ENCODE assay signal across 8 mouse cellular contexts in the genomic region with DNA sequence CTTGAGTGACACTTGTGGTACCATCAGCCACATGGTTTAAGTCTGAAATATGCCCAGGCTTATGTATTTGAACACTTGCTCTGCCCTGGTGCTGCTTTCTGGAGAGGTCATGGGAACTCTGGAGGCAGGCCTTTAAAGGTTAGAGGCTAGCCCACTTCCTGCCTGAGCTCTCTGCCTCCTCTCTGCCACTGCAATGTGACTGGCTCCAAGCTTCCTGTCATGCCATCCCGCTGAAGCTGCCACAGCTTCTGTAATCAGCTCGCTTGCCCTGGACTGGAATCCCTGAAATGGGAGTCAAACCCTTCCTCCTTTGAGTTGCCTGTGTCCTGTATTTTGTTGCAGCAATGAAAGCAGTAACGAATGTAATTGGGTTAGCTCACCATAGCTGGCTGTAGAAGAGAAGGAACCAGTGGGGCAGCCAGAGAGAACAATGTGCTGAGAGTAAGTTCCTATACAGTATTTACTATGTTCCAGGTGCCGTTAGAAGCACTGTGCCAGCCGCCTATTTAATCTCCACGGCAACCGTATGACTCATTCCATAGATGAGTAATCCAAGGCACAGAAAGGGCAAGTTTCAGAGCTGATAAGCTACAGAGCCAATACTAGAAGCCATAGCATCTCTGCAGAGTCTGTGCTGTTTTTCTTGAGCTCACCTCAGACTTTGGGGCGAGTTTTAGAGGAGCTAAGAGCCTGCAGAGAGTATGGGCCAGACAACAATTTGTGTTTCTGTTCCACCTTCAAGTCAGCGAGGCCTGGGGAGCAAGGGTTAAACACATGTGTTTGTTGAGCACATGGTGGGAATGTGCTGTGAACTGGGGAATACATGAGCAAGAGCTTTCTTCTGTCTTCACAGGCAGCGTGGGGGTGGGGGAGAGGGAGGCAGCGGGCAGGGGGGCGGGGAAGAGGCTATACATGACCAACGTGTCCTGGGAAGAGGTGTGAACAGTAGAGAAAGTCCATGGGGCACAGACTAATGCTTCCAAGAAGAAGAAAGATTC. TPM values are rescaled to one million over a fixed set of nuclear protein-coding genes. Genes with fewer than 3 reads are reported as not detected.
A peak's percentile ranks its signal among the peaks of the same experiment; 100 is the strongest.
DNase-seq lines count a peak whose midpoint lies in the region; ATAC-seq and TF ChIP-seq lines count a peak whose summit lies in the region.

No protein-coding gene starts in this region.

- no peak overlapping the region for H3K9ac ChIP-seq in kidney, embryonic 15.5 days
- H3K9ac ChIP-seq in liver, embryonic 12.5 days, result no peak overlapping the region

- peak overlapping the region; percentile 7; the same call in 1 of the 2 replicates for H3K27ac ChIP-seq in kidney, embryonic 15.5 days
- H3K27ac ChIP-seq in bone marrow macrophage, adult 2 months (ENCODE audit: insufficient read depth, low read depth, low read length), result peak overlapping the region; percentile 43
- H3K27ac ChIP-seq in liver, embryonic 12.5 days, result no peak overlapping the region

- DNase-seq in kidney, adult 9 months, result no peak
- DNase-seq in gastrocnemius, postnatal 4 days (ENCODE audit: low spot score in 2 of 2), result no peak
- no peak for DNase-seq in urinary bladder, postnatal 25 days (ENCODE audit: low spot score)

- H3K4me1 ChIP-seq in kidney, embryonic 15.5 days, result peaks cover 24% of the 10 kb centered on the region
- peaks cover 19% of the 10 kb centered on the region for H3K4me1 ChIP-seq in bone marrow macrophage, adult 2 months (ENCODE audit: control insufficient read depth, insufficient read depth, low read length)
- peaks cover 24% of the 10 kb centered on the region for H3K4me1 ChIP-seq in liver, embryonic 12.5 days

- H3K9me3 ChIP-seq in kidney, embryonic 15.5 days (replicated peaks), result no peaks in the 10 kb centered on the region
- no peaks in the 10 kb centered on the region for H3K9me3 ChIP-seq in liver, embryonic 12.5 days (replicated peaks)

- no peak overlapping the region for H3K4me3 ChIP-seq in kidney, embryonic 15.5 days (replicated peaks)
- no peak overlapping the region for H3K4me3 ChIP-seq in bone marrow macrophage, adult 2 months (ENCODE audit: insufficient read depth, low read length)
- no peak overlapping the region for H3K4me3 ChIP-seq in liver, embryonic 12.5 days

- no peak overlapping the region for H3K4me2 ChIP-seq in kidney, embryonic 15.5 days
- no peak overlapping the region for H3K4me2 ChIP-seq in liver, embryonic 12.5 days

- no peak for TF ChIP-seq CTCF in bone marrow macrophage, adult 2 months (IDR thresholded peaks at IDR 0.05; ENCODE audit: low read depth, low read length)

- WGBS in kidney, embryonic 15.5 days, result 61% methylated on average over 13 of the region's 13 CpGs
- WGBS in liver, embryonic 12.5 days (ENCODE audit: insufficient replicate concordance), result 45% methylated on average over 13 of the region's 13 CpGs

- no peak for ATAC-seq in kidney, embryonic 15.5 days (replicated peaks; ENCODE audit: low FRiP score)
- peak; percentile 89 for ATAC-seq in CD4-positive, CD25-positive, alpha-beta regulatory T cell, adult 4 months
- 0 out of 2 replicates have a peak, but pooled peaks have one; percentile 27 for ATAC-seq in liver, embryonic 12.5 days
- ATAC-seq in monocyte, adult 5-6 weeks (replicated peaks; ENCODE audit: insufficient number of reproducible peaks, low FRiP score, low TSS enrichment, poor library complexity, severe bottlenecking), result no peak

- no peaks in the 10 kb centered on the region for H3K27me3 ChIP-seq in kidney, embryonic 15.5 days
- H3K27me3 ChIP-seq in liver, embryonic 12.5 days (replicated peaks), result no peaks in the 10 kb centered on the region

- no peaks in the 10 kb centered on the region for H3K36me3 ChIP-seq in kidney, embryonic 15.5 days
- no peaks in the 10 kb centered on the region for H3K36me3 ChIP-seq in liver, embryonic 12.5 days

- TF ChIP-seq POLR2A in bone marrow macrophage, adult 2 months (IDR thresholded peaks at IDR 0.05; ENCODE audit: borderline replicate concordance, low read depth, low read length), result no peak

RNA-seq across cellular contexts. Expression of gene Tnrc6a, which starts 15.3 kb away (rescaled TPM):
- 52.3 and 57.0 TPM in 2 replicates for polyA plus RNA-seq in kidney, embryonic 15.5 days (2015; fragmentation: Nextera tagmentation; extraction: Ambion mirVana)
- polyA plus RNA-seq in CD4-positive, CD25-positive, alpha-beta regulatory T cell, adult 4 months (2017; shearing (Covaris generic)), result 100 to 1,000 TPM in 1 of 2 experiments, 10 to 100 TPM in 1; 41.3 to 135 TPM
- polyA plus RNA-seq in bone marrow macrophage, adult 2 months (2012; ENCODE audit: insufficient read depth, insufficient read length, missing spikeins), result 69.1 and 76.8 TPM in 2 replicates
- polyA plus RNA-seq in liver, embryonic 12.5 days (2016; fragmentation: Nextera tagmentation; extraction: Ambion mirVana), result 24.7 and 29.8 TPM in 2 replicates
- 66.6 to 90.5 TPM (median 70.1 TPM) in 3 replicates for total RNA-seq in monocyte, adult 5-6 weeks (2017)
- 10 to 100 TPM; 41.7 to 45.1 TPM for total RNA-seq in gastrocnemius, postnatal 4 days (2021)

Comparison
In these comparisons a context has a peak if more than half of its experiments do, and no peak if none do; other contexts are left out.
1. ATAC-seq: peak in CD4-positive, CD25-positive, alpha-beta regulatory T cell, adult 4 months (single experiment) and liver, embryonic 12.5 days (single experiment); none in kidney, embryonic 15.5 days (single experiment) and monocyte, adult 5-6 weeks (single experiment).